Mouse (Mus musculus) forebrain, embryonic 15.5 days (tissue): ENCODE measurements around the gene Nars2. TPM values are rescaled to one million over a fixed set of nuclear protein-coding genes. Genes with fewer than 3 reads are reported as not detected.
A peak's percentile ranks its signal among the peaks of the same experiment; 100 is the strongest.

Experiments
- ATAC-seq: fragments of 200-750 bp; cut with Nextera tagmentation; replicated peaks from 2 replicates; pipeline ENCODE4 v1.8.0; 2017; ENCODE audit warnings: mild to moderate bottlenecking, moderate TSS enrichment, moderate library complexity
- H3K27ac ChIP-seq: fragments of 300-500 bp; sonication (generic); replicated peaks from 2 replicates; pipeline ENCODE4 v1.5.1; 2015; ENCODE audit warnings: mild to moderate bottlenecking, inconsistent platforms
- H3K27me3 ChIP-seq: fragments of 300-500 bp; sonication (generic); 2 replicates; pipeline ENCODE4 v1.6.1; 2015; ENCODE audit warnings: inconsistent platforms
- H3K36me3 ChIP-seq: fragments of 300-500 bp; sonication (generic); 2 replicates; pipeline ENCODE4 v1.6.1; 2015; ENCODE audit warnings: mild to moderate bottlenecking, inconsistent platforms
- H3K4me1 ChIP-seq: fragments of 300-500 bp; sonication (generic); 2 replicates; pipeline ENCODE4 v1.6.1; 2015; ENCODE audit warnings: inconsistent platforms
- H3K4me2 ChIP-seq: fragments of 300-500 bp; sonication (generic); replicated peaks from 2 replicates; pipeline ENCODE4 v1.6.1; 2015; ENCODE audit warnings: mild to moderate bottlenecking, inconsistent platforms
- H3K4me3 ChIP-seq: fragments of 300-500 bp; sonication (generic); 2 replicates; pipeline ENCODE4 v1.5.1; 2015; ENCODE audit warnings: mild to moderate bottlenecking, inconsistent platforms
- H3K9ac ChIP-seq: fragments of 300-500 bp; sonication (generic); replicated peaks from 2 replicates; pipeline ENCODE4 v1.6.1; 2015; ENCODE audit warnings: mild to moderate bottlenecking, inconsistent platforms
- H3K9me3 ChIP-seq: fragments of 300-500 bp; sonication (generic); 2 replicates; pipeline ENCODE4 v1.6.1; 2016; ENCODE audit warnings: inconsistent platforms
- WGBS: fragments of 180-500 bp; shearing (Covaris S2); methylation state at CpG from one replicate; pipeline ENCODE4 v1.1.7; 2015; ENCODE audit warnings: mixed read lengths; 5-methylcytosine and 5-hydroxymethylcytosine counted together
- polyA plus RNA-seq: library from polyadenylated mRNA; unstranded; fragments of >200 nt; fragmentation: Nextera tagmentation; extraction: Ambion mirVana; gene quantifications from 2 replicates; pipeline ENCODE4 v1.2.1, GENCODE M21; 2015

The Nars2 gene
- polyA plus RNA-seq: 23.5 and 24.1 TPM in 2 replicates

DNA sequence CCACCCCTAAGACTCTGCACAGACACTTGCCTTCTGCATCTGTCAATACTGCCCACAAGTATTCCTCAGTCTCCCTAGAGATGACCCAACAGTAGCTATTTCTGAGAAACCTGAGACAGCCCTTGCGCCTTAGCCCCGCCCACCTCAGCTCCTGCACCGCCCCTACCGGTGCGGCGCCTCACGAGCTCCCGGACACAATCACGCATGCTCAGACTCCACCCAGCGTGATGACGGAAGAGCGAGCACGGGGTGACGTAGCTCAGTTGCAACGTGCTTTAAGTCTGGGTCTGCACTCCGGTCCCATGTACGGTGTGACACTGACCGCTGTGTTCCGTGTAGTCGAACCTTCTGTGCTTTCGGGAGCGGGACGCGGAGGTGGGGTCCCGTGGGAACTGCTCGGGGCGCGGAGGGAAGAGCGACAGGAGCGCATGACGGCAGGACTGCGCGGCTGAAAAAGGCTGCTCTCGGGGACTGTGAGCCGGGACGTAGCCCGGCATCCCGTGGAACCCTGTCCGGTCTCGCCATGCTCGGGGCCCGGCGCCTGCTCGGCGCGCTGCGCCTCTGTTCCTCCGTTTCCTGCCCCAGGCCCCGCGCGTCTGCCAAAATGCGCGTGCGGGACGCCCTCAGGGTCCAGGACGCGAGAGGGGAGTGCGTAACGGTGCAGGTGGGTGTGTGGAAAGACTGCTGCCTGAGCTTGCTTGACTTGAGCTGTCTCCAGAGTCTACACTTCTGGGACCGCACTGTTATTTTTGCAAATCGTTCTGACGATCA, at the start of gene Nars2:
Gene Nars2 (plus strand): TSS at position 225 of the 771 bp plus-strand sequence.
- ATAC-seq: peak; percentile 100
- Histone ChIP-seq H3K27me3 (no peaks in the 10 kb centered on the region), H3K9ac (peak within 1 kb of the TSS; percentile 79), H3K4me3 (peak within 1 kb of the TSS; percentile 71), H3K9me3 (no peaks in the 10 kb centered on the region), H3K27ac (peak within 1 kb of the TSS; percentile 75), H3K4me1 (peaks cover 24% of the 10 kb centered on the region), H3K4me2 (peak within 1 kb of the TSS; percentile 74), H3K36me3 (no peaks in the 10 kb centered on the region)
- under 1% methylated on average over 62 of the region's 62 CpGs for WGBS

DNA sequence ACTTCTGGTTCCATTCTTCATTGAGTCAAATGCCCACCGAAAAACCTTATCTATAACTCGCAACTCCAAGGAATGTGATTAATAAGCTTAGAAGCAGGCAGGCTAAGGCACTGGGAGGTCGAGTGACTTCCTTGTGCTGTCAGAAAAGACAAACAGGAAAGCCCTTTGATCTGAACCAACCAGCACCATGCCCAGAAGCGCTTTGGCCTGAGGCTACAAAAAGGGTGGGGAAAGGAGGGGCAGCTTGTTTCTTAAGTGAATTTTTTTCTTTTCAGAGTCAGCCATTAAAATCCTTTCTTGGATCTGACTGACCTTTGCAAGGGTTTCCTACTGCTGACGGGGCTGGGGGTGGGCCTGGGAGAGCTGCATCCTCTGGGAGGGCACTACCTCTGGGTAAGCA, 49.1 kb upstream of the Nars2 start:
- Histone ChIP-seq H3K4me1 (peaks cover 50% of the 10 kb centered on the region), H3K4me3 (no peak overlapping the region), H3K27ac (0 out of 2 replicates have a peak overlapping the region, but pooled peaks have one; percentile 54), H3K9me3 (no peaks in the 10 kb centered on the region), H3K9ac (no peak overlapping the region), H3K27me3 (no peaks in the 10 kb centered on the region), H3K4me2 (no peak overlapping the region), H3K36me3 (peaks cover 19% of the 10 kb centered on the region)
- WGBS: 69% methylated on average over 5 of the region's 5 CpGs
- no peak for ATAC-seq

DNA sequence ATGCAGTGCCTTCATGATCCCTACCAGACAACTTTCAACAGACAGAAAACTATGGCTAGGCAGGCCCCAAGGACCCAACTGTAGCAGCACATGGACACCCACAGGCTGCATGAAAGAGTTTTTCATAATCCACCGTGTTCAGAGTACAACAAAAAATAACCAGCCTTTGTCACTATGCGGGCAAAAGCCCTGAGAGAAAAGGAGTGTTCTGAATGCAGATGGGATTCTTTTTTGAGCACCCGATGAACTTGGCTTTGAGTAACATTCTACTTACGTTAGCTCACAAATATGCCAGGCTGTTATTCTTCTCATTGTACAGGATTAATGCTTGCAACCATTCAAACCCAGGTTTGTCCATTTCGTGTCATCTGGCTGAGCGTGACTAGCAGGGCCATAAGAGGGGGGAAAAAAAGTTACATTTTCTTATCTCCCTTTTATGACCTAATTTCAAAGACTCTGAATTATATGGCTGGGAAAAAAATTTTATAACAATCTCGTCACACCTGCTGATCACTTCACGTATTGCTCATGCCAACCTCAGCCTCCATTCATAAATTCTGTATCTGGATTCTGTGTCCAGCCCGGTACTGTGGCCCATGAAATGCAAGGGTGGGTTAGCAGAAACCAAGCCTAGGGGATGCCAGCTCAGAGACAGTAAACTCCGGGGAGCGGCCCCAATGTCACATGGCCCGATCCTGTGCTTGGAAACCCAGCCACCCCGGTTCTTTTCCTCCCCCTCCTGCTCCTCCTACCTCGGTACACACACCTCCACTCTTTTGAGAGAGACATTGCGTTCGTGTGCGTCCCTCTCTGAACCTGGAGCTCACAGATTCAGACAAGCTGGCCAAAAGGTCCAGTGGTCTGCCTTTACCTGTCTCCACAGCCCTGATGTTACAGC, 48.0 kb upstream of the Nars2 start:
- H3K27ac ChIP-seq: peak overlapping the region; percentile 54
- peaks cover 57% of the 10 kb centered on the region for H3K4me1 ChIP-seq
- WGBS: 53% methylated on average over 17 of the region's 17 CpGs

DNA sequence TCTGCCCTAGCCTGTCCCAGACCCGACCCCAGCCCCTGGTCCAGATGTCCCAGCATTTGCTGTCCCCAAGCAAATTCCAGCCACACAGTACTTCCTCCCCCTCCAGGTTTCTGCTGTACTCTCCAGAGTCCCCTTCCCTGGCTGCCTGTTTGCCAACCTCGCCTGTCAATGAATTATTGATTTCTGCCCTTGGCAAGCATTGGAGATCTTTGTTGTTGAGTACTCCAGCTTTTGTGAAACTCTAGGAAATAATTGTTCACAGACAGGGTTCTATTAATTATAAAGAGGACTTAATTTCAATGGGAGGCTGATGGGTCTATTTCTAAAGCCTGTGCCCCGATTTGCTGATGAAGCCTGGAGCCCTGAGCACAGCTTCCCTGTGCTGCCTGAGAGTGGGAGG, 46.9 kb upstream of the Nars2 start:
- H3K4me1 ChIP-seq: peaks cover 49% of the 10 kb centered on the region
- no peaks in the 10 kb centered on the region for H3K9me3 ChIP-seq
- peak overlapping the region; percentile 54 for H3K27ac ChIP-seq
- no peaks in the 10 kb centered on the region for H3K27me3 ChIP-seq
- no peak; the same call in 1 of the 2 replicates for ATAC-seq
- WGBS: 32% methylated on average over 3 of the region's 3 CpGs
- H3K4me2 ChIP-seq: no peak overlapping the region
- H3K36me3 ChIP-seq: peaks cover 18% of the 10 kb centered on the region
- no peak overlapping the region for H3K4me3 ChIP-seq
- no peak overlapping the region for H3K9ac ChIP-seq

More for the DNA sequence above, 48.0 kb upstream of the Nars2 start:
- Histone ChIP-seq H3K4me3 (no peak overlapping the region), H3K27me3 (no peaks in the 10 kb centered on the region), H3K9ac (no peak overlapping the region), H3K9me3 (no peaks in the 10 kb centered on the region), H3K4me2 (no peak overlapping the region), H3K36me3 (peaks cover 19% of the 10 kb centered on the region)
- ATAC-seq: no peak

DNA sequence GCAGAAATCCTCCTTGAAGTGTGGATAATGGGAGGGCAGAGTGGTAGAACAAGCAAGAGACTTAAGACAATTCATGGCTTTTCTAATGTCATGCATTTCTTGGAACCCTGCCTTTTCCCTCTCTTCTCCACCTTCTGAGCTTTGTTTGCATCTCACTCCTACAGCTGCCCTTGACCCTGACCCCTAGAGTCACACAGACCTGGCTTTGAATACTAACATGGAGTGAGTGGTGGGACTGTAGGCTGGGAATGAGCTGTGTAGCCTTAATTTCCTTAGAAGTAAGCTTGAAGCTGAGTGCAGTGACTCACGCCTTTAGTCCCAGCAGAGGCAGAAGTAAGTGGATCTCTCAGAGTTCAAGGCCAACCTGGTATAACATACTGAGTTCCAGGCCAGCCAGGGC, 46.4 kb upstream of the Nars2 start:
- 79% methylated on average over 1 of the region's 1 CpGs for WGBS
- H3K27me3 ChIP-seq: no peaks in the 10 kb centered on the region
- no peak overlapping the region for H3K4me2 ChIP-seq
- peak overlapping the region; percentile 54 for H3K27ac ChIP-seq
- no peak overlapping the region for H3K4me3 ChIP-seq
- no peak overlapping the region for H3K9ac ChIP-seq
- ATAC-seq: no peak
- H3K36me3 ChIP-seq: peaks cover 15% of the 10 kb centered on the region
- H3K4me1 ChIP-seq: peaks cover 45% of the 10 kb centered on the region
- H3K9me3 ChIP-seq: no peaks in the 10 kb centered on the region

DNA sequence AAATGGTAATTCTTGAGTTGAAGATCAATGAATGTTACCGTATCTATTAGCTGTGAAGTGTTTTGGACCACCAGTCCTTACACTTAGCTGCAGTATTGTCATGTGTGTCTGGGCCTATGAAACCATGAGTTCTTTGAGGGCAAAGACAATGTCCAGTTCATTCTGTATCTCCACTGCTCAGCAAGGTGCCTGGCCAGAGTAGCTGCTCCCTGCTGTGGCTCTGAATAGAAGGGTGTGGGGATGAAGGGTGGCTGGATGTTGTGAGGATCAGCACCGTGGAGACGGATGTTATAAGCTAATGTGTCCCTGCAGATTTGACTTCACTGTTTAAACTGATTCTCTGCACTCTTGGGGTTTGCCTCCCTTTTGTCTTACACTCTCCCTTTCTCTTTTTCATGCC, 45.9 kb upstream of the Nars2 start:
- H3K4me3 ChIP-seq: no peak overlapping the region
- no peaks in the 10 kb centered on the region for H3K27me3 ChIP-seq
- no peak overlapping the region for H3K4me2 ChIP-seq
- 60% methylated on average over 3 of the region's 3 CpGs for WGBS
- peaks cover 15% of the 10 kb centered on the region for H3K36me3 ChIP-seq
- H3K27ac ChIP-seq: no peak overlapping the region
- no peaks in the 10 kb centered on the region for H3K9me3 ChIP-seq
- no peak overlapping the region for H3K9ac ChIP-seq
- peaks cover 40% of the 10 kb centered on the region for H3K4me1 ChIP-seq
- no peak for ATAC-seq

DNA sequence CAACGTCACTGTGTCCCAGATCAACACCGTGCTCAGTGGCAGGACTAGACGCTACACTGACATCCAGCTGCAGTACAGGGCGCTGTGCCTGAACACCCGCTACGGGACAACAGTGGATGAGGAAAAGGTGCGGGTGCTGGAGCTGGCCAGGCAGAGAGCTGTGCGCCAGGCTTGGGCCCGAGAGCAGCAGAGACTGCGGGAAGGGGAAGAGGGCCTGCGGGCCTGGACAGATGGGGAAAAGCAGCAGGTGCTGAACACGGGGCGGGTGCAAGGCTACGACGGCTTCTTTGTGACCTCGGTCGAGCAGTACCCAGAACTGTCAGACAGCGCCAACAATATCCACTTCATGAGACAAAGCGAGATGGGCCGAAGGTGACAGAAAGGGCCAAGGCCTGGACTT, 45.1 kb upstream of the Nars2 start:
- Histone ChIP-seq H3K4me2 (no peak overlapping the region), H3K36me3 (peaks cover 15% of the 10 kb centered on the region), H3K9me3 (no peaks in the 10 kb centered on the region), H3K4me3 (no peak overlapping the region), H3K4me1 (peaks cover 39% of the 10 kb centered on the region), H3K9ac (no peak overlapping the region), H3K27ac (no peak overlapping the region), H3K27me3 (no peaks in the 10 kb centered on the region)
- 79% methylated on average over 20 of the region's 20 CpGs for WGBS
- 0 out of 2 replicates have a peak, but pooled peaks have one; percentile 12 for ATAC-seq

DNA sequence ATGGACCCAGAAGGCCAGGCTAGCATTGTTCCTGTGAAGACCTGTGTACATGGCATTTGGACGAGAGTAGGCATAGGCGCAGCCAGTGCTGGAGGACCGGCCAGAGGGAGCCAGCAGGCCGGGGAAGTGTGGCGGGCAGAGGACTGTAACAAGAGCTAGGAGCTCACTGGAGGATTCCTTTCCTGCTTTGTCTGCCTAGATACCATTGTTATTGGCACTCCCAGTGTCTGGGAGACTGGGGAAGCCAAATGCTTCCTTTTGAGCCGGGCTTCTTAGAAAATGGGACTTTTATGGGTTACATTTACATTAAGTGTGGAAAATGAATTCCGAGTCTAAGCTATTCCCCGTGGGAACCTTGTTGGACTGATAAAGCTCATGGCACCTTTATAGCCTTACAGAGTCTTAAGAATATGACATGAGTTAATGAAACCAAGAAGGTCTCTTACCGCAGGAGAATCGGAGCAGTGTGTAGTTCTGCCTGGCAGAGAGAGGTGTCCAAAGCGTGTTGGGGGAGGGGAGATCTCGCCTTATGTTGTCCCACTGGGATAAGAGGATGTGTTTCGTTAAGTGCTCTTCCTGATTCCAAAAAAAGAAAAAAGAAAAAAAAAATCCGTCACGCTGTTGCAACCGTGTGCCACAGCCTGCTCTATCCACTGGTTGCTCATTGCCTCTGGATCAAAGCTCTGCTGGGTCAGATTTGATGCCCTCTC, 43.2 kb upstream of the Nars2 start:
- H3K9me3 ChIP-seq: no peaks in the 10 kb centered on the region
- no peak overlapping the region for H3K4me3 ChIP-seq
- ATAC-seq: no peak
- WGBS: 72% methylated on average over 16 of the region's 16 CpGs
- no peaks in the 10 kb centered on the region for H3K27me3 ChIP-seq
- H3K36me3 ChIP-seq: peaks cover 8% of the 10 kb centered on the region
- H3K4me2 ChIP-seq: no peak overlapping the region
- peaks cover 31% of the 10 kb centered on the region for H3K4me1 ChIP-seq
- H3K9ac ChIP-seq: no peak overlapping the region
- peak overlapping the region; percentile 69 for H3K27ac ChIP-seq

DNA sequence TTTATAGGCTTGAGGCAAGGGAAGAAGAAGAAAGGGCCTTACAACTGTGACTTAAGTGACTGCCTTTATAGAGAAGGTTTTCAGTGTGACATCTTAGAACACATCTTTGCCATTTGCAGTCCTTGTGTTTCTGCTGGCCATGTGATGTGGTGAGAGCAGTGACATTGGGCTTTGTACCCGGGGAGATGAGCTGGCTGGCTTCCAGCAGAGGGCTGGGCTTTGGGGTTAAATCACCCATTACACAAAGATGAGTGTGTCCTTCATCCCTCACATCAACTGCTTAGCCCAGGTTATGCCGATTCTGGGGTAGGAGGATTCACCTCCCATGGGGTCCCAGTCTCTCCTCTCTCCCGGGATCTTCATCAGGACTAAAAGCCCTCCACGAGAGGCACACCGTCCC, 41.4 kb upstream of the Nars2 start:
- Histone ChIP-seq H3K4me1 (peaks cover 19% of the 10 kb centered on the region), H3K9me3 (no peaks in the 10 kb centered on the region), H3K9ac (no peak overlapping the region), H3K4me2 (no peak overlapping the region), H3K27me3 (no peaks in the 10 kb centered on the region), H3K36me3 (peaks cover 8% of the 10 kb centered on the region), H3K4me3 (no peak overlapping the region), H3K27ac (no peak overlapping the region)
- WGBS: 62% methylated on average over 5 of the region's 5 CpGs
- no peak for ATAC-seq

DNA sequence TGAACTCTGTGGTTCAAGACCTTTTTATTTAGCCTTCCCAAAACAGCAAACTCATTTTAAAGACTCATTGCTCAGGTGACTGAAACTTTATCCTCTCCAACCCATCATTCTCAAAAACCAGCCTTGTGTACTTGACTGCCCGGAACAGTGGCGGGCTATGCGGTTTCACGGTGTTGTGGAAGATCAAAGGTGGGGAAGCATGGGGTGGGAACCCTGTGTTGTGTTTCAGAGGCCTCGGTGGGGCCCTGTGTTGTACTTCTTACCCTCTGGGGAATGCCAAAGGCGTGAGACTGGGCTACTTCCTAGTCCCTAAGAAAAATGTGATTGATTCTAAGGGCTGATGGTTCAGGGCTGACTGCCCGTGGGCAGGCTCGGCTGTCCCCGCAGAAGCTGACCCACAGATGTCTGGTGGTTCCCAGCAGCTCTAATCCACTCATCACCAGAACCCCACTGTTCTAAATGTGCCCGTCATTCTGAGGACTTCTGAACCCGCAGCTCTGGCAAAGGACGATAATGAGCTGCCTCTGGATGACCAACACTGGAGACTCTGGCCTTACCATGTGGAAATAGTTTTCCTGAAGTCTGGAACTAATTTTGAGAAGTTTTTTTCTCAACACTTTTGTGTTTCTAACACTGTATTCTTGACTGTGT, 40.9 kb upstream of the Nars2 start:
- 80% methylated on average over 12 of the region's 12 CpGs for WGBS

DNA sequence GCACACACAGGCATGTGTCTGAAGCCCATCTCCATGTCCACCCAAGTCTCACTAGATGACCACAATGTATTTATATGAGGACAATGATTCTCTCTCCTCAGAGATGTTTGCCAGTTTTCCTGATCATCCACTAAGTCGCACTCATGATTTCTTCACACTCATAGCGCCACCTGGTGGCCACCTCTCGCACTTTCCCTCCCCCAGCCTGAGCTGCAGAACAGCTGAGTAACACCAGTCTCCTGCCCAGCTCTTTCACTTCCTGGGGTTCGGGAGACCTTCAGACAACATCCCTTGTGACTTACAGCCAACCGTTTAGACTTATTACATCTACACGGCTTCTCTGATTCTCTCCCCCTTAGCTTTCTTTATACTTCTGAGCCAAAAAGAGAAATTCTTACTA, 37.3 kb upstream of the Nars2 start:
- H3K4me2 ChIP-seq: no peak overlapping the region
- no peaks in the 10 kb centered on the region for H3K27me3 ChIP-seq
- peak; percentile 53 for ATAC-seq
- WGBS: 9% methylated on average over 6 of the region's 6 CpGs
- H3K9ac ChIP-seq: no peak overlapping the region
- no peak overlapping the region for H3K4me3 ChIP-seq
- H3K27ac ChIP-seq: no peak overlapping the region
- H3K36me3 ChIP-seq: no peaks in the 10 kb centered on the region
- 0 out of 2 replicates have a peak, but pooled peaks cover 5% of the 10 kb centered on the region for H3K4me1 ChIP-seq
- no peaks in the 10 kb centered on the region for H3K9me3 ChIP-seq

More for the DNA sequence above, 40.9 kb upstream of the Nars2 start:
- no peak overlapping the region for H3K9ac ChIP-seq
- no peak overlapping the region for H3K4me2 ChIP-seq
- no peak overlapping the region for H3K4me3 ChIP-seq
- peaks cover 18% of the 10 kb centered on the region; the same call in 1 of the 2 replicates for H3K4me1 ChIP-seq
- no peak for ATAC-seq
- no peaks in the 10 kb centered on the region for H3K9me3 ChIP-seq
- no peak overlapping the region for H3K27ac ChIP-seq
- H3K27me3 ChIP-seq: no peaks in the 10 kb centered on the region
- peaks cover 8% of the 10 kb centered on the region for H3K36me3 ChIP-seq
